Mouse (Mus musculus) G1E (cell line): ENCODE results near the gene Kcnk6. TPM values are rescaled to one million over a fixed set of nuclear protein-coding genes. Genes with fewer than 3 reads are reported as not detected.

Experiments used
- ATAC-seq: 2 replicates; pipeline ENCODE4 v1.8.0; 2016; ENCODE audit warnings: mild to moderate bottlenecking; ENCODE audit not compliant: insufficient number of reproducible peaks, poor library complexity, low FRiP score, severe bottlenecking; ENCODE audit errors: extremely low read depth
- DNase-seq: peaks from one replicate; pipeline ENCODE4 v3.0.0; 2012; ENCODE audit warnings: low spot score
- H3K27me3 ChIP-seq: 2 replicates; pipeline ENCODE4 v1.6.1; 2012; ENCODE audit warnings: mild to moderate bottlenecking, low read length, inconsistent platforms; ENCODE audit not compliant: insufficient read depth
- H3K36me3 ChIP-seq: replicated peaks from 2 replicates; pipeline ENCODE3; 2012; ENCODE audit warnings: mild to moderate bottlenecking, inconsistent platforms
- H3K4me1 ChIP-seq: 2 replicates; pipeline ENCODE4 v1.6.1; 2012; ENCODE audit warnings: low read depth, low read length, inconsistent platforms, mixed read lengths; ENCODE audit not compliant: insufficient read depth
- H3K4me3 ChIP-seq: 2 replicates; pipeline ENCODE4 v1.5.1; 2012; ENCODE audit warnings: low read depth, mild to moderate bottlenecking, inconsistent platforms, low read length, moderate library complexity, mixed read lengths
- H3K9me3 ChIP-seq: replicated peaks from 2 replicates; pipeline ENCODE4 v1.6.1; 2012; ENCODE audit warnings: inconsistent platforms
- CTCF ChIP-seq: IDR thresholded peaks from 2 replicates; pipeline ENCODE4 v1.5.1; 2012; ENCODE audit warnings: low read depth, low read length, inconsistent platforms, mixed read lengths
- GATA1 ChIP-seq: IDR thresholded peaks from 2 replicates; pipeline ENCODE4 v1.6.1; 2012; ENCODE audit warnings: borderline replicate concordance, low read length, inconsistent platforms, mixed read lengths
- GATA2 ChIP-seq: IDR thresholded peaks from 2 replicates; pipeline ENCODE4 v1.6.1; 2012; ENCODE audit warnings: low read depth, low read length, inconsistent platforms, borderline replicate concordance
- POLR2AphosphoS5 ChIP-seq: IDR thresholded peaks from 2 replicates; pipeline ENCODE4 v1.6.1; 2012; ENCODE audit warnings: low read depth, low read length, inconsistent platforms; ENCODE audit not compliant: insufficient replicate concordance
- TAL1 ChIP-seq: conservative IDR thresholded peaks from 2 replicates; pipeline ENCODE4 v1.6.1; 2012; ENCODE audit warnings: low read depth, low read length, inconsistent platforms, mixed read lengths
- polyA plus RNA-seq: library from polyadenylated mRNA; stranded (reverse); fragments of >175 nt; gene quantifications from 2 replicates; pipeline ENCODE4 v1.2.3, GENCODE M21; 2012
- total RNA-seq, 2 experiments: library from RNA; stranded (forward) in 1 of 2; stranded (reverse) in 1 of 2; fragments of 200-1000 nt in 1 of 2; fragments of >200 nt in 1 of 2; fragmentation: Nextera tagmentation in 1 of 2; gene quantifications; 2 replicates each; pipeline ENCODE4 v1.2.3; 2014 to 2017

The Kcnk6 gene
- total and polyA plus RNA-seq, 3 experiments, result not detected

- Histone ChIP-seq H3K4me1 (peaks cover 38% of the 10 kb centered on the region), H3K27me3 (no peaks in the 10 kb centered on the region), H3K4me3 (0 out of 2 replicates have a peak within 1 kb of the TSS, but pooled peaks have one; percentile 23), H3K36me3 (peaks cover 63% of the 10 kb centered on the region), H3K9me3 (no peaks in the 10 kb centered on the region)
- ATAC-seq (no peak), DNase-seq (no peak)
- TF ChIP-seq TAL1, result no peak
- no peak for TF ChIP-seq POLR2AphosphoS5
- no peak for TF ChIP-seq GATA2
- TF ChIP-seq CTCF, result no peak
- no peak for TF ChIP-seq GATA1
These were observed 16.0 kb upstream of the Kcnk6 start, which contains the start of gene 2200002D01Rik for GRCm38 (mm10) chr7:29248261-29248841. TSS of gene 2200002D01Rik (minus strand) at chr7:29248466.

GRCm38 (mm10) chr7:29247706-29248105 is 15.4 kb upstream of the Kcnk6 start:
- ATAC-seq, result no peak
- H3K27me3 ChIP-seq, result no peaks in the 10 kb centered on the region
- no peaks in the 10 kb centered on the region for H3K9me3 ChIP-seq
- H3K36me3 ChIP-seq, result peaks cover 68% of the 10 kb centered on the region
- TF ChIP-seq GATA2 (no peak), POLR2AphosphoS5 (no peak), GATA1 (no peak), CTCF (no peak), TAL1 (no peak)
- H3K4me3 ChIP-seq, result no peak overlapping the region
- no peak for DNase-seq
- H3K4me1 ChIP-seq, result peaks cover 37% of the 10 kb centered on the region

- no peak for ATAC-seq
- Histone ChIP-seq H3K4me1 (peaks cover 38% of the 10 kb centered on the region), H3K36me3 (peaks cover 71% of the 10 kb centered on the region), H3K9me3 (no peaks in the 10 kb centered on the region), H3K4me3 (peak overlapping the region; percentile 23; the same call in 1 of the 2 replicates), H3K27me3 (no peaks in the 10 kb centered on the region)
- peak; percentile 55 for DNase-seq
- peak; percentile 84 for TF ChIP-seq CTCF
- TF ChIP-seq TAL1, result no peak
These were observed 15.0 kb upstream of the Kcnk6 start for GRCm38 (mm10) chr7:29247314-29247700.

GRCm38 (mm10) chr7:29246619-29247313 is 14.5 kb upstream of the Kcnk6 start:
- no peaks in the 10 kb centered on the region for H3K9me3 ChIP-seq
- peak overlapping the region; percentile 23; the same call in 1 of the 2 replicates for H3K4me3 ChIP-seq
- no peak for TF ChIP-seq GATA1
- TF ChIP-seq GATA2, result no peak
- TF ChIP-seq CTCF, result no peak
- no peak for TF ChIP-seq POLR2AphosphoS5
- no peak for TF ChIP-seq TAL1
- no peak for DNase-seq
- H3K36me3 ChIP-seq, result peaks cover 75% of the 10 kb centered on the region
- no peaks in the 10 kb centered on the region for H3K27me3 ChIP-seq
- ATAC-seq, result no peak
- H3K4me1 ChIP-seq, result peaks cover 41% of the 10 kb centered on the region

GRCm38 (mm10) chr7:29246015-29246414 is 13.7 kb upstream of the Kcnk6 start:
- H3K4me1 ChIP-seq, result peaks cover 41% of the 10 kb centered on the region
- H3K27me3 ChIP-seq, result no peaks in the 10 kb centered on the region
- peaks cover 82% of the 10 kb centered on the region for H3K36me3 ChIP-seq
- no peak for ATAC-seq
- H3K4me3 ChIP-seq, result no peak overlapping the region
- no peak for DNase-seq
- TF ChIP-seq POLR2AphosphoS5, result no peak
- no peak for TF ChIP-seq TAL1
- TF ChIP-seq GATA1, result no peak
- no peak for TF ChIP-seq CTCF
- no peak for TF ChIP-seq GATA2
- H3K9me3 ChIP-seq, result no peaks in the 10 kb centered on the region

- peaks cover 93% of the 10 kb centered on the region for H3K36me3 ChIP-seq
- H3K4me1 ChIP-seq, result peaks cover 51% of the 10 kb centered on the region
- no peak for TF ChIP-seq GATA2
- TF ChIP-seq CTCF, result peak; percentile 58
- H3K4me3 ChIP-seq, result no peak overlapping the region
- H3K9me3 ChIP-seq, result no peaks in the 10 kb centered on the region
- DNase-seq (peak; percentile 47), ATAC-seq (no peak)
- no peaks in the 10 kb centered on the region for H3K27me3 ChIP-seq
These were observed 12.6 kb upstream of the Kcnk6 start for GRCm38 (mm10) chr7:29244732-29245416.
